Mouse (Mus musculus): ENCODE data around the gene Lgals7. TPM values are rescaled to one million over a fixed set of nuclear protein-coding genes. Genes with fewer than 3 reads are reported as not detected.

The Lgals7 gene
- polyA plus RNA-seq, 1 experiment from 2014 or later = 2.7 TPM

- DNase-seq (ENCODE audit: low spot score) = no peak
- Histone ChIP-seq H3K36me3 (ENCODE audit: control insufficient read depth, insufficient read depth, low read length) (peaks cover 16% of the 10 kb centered on the region), H3K4me1 (replicated peaks; ENCODE audit: control insufficient read depth, insufficient read depth, low read length) (no peaks in the 10 kb centered on the region), H3K27ac (ENCODE audit: low read depth, low read length) (no peak overlapping the region), H3K9me3 (ENCODE audit: control insufficient read depth, low read length) (no peaks in the 10 kb centered on the region), H3K4me2 (replicated peaks; ENCODE audit: low read depth, low read length) (no peak overlapping the region), H3K4me3 (ENCODE audit: low read depth, low read length) (no peak overlapping the region), H3K27me3 (ENCODE audit: control insufficient read depth, insufficient read depth, low read length) (no peaks in the 10 kb centered on the region), H3K9ac (ENCODE audit: low read depth, low read length) (no peak overlapping the region)
- no peak for ATAC-seq (ENCODE audit: low FRiP score)
- 81% methylated on average over 11 of the region's 11 CpGs for WGBS
These were observed 49.5 kb downstream of the Lgals7 start for GRCm38 (mm10) chr7:28913171-28913570.

Other genes with a start within 250 kb of the Lgals7 start
- gene Acp7, start 232.5 kb upstream of the Lgals7 start, polyA plus RNA-seq (2014; fragmentation: Nextera tagmentation; extraction: Ambion mirVana) = not detected in 2 replicates
- 5.1 and 5.5 TPM in 2 replicates for gene Fbxo27, start 171.0 kb upstream of the Lgals7 start, polyA plus RNA-seq (2014; fragmentation: Nextera tagmentation; extraction: Ambion mirVana)
- 8.5 and 9.4 TPM in 2 replicates for gene Fbxo17, start 147.0 kb upstream of the Lgals7 start, polyA plus RNA-seq (2014; fragmentation: Nextera tagmentation; extraction: Ambion mirVana)
- gene Mrps12, start 122.0 kb upstream of the Lgals7 start, polyA plus RNA-seq (2014; fragmentation: Nextera tagmentation; extraction: Ambion mirVana) = 131 and 132 TPM in 2 replicates
- 27.2 and 27.7 TPM in 2 replicates for gene Sars2, start 121.9 kb upstream of the Lgals7 start, polyA plus RNA-seq (2014; fragmentation: Nextera tagmentation; extraction: Ambion mirVana)
- 0.97 and 1.2 TPM in 2 replicates for gene Ccer2, start 107.7 kb upstream of the Lgals7 start, polyA plus RNA-seq (2014; fragmentation: Nextera tagmentation; extraction: Ambion mirVana)
- gene Sirt2, start 97.1 kb upstream of the Lgals7 start, polyA plus RNA-seq (2014; fragmentation: Nextera tagmentation; extraction: Ambion mirVana) = 79.1 and 80.3 TPM in 2 replicates
- gene Nfkbib, start 96.3 kb upstream of the Lgals7 start, polyA plus RNA-seq (2014; fragmentation: Nextera tagmentation; extraction: Ambion mirVana) = 42.0 and 43.7 TPM in 2 replicates
- gene Rinl, start 74.9 kb upstream of the Lgals7 start, polyA plus RNA-seq (2014; fragmentation: Nextera tagmentation; extraction: Ambion mirVana) = 2.5 and 2.7 TPM in 2 replicates
- 306 and 312 TPM in 2 replicates for gene Hnrnpl, start 55.3 kb upstream of the Lgals7 start, polyA plus RNA-seq (2014; fragmentation: Nextera tagmentation; extraction: Ambion mirVana)
- gene Ech1, start 38.6 kb upstream of the Lgals7 start, polyA plus RNA-seq (2014; fragmentation: Nextera tagmentation; extraction: Ambion mirVana) = 83.8 and 84.2 TPM in 2 replicates
- gene Lgals4, start 30.0 kb upstream of the Lgals7 start, polyA plus RNA-seq (2014; fragmentation: Nextera tagmentation; extraction: Ambion mirVana) = 2.1 and 2.5 TPM in 2 replicates
- 0.21 and 0.29 TPM in 2 replicates for gene Capn12, start 17.6 kb downstream of the Lgals7 start, polyA plus RNA-seq (2014; fragmentation: Nextera tagmentation; extraction: Ambion mirVana)
- gene Actn4, start 98.5 kb downstream of the Lgals7 start, polyA plus RNA-seq (2014; fragmentation: Nextera tagmentation; extraction: Ambion mirVana) = 134 and 157 TPM in 2 replicates
- 389 and 409 TPM in 2 replicates for gene Eif3k, start 118.0 kb downstream of the Lgals7 start, polyA plus RNA-seq (2014; fragmentation: Nextera tagmentation; extraction: Ambion mirVana)
- 4.3 and 5.0 TPM in 2 replicates for gene Map4k1, start 118.2 kb downstream of the Lgals7 start, polyA plus RNA-seq (2014; fragmentation: Nextera tagmentation; extraction: Ambion mirVana)

All from hindbrain, embryonic 11.5 days (tissue).